Mouse (Mus musculus): ENCODE data around the gene Arid5a.

DNA sequence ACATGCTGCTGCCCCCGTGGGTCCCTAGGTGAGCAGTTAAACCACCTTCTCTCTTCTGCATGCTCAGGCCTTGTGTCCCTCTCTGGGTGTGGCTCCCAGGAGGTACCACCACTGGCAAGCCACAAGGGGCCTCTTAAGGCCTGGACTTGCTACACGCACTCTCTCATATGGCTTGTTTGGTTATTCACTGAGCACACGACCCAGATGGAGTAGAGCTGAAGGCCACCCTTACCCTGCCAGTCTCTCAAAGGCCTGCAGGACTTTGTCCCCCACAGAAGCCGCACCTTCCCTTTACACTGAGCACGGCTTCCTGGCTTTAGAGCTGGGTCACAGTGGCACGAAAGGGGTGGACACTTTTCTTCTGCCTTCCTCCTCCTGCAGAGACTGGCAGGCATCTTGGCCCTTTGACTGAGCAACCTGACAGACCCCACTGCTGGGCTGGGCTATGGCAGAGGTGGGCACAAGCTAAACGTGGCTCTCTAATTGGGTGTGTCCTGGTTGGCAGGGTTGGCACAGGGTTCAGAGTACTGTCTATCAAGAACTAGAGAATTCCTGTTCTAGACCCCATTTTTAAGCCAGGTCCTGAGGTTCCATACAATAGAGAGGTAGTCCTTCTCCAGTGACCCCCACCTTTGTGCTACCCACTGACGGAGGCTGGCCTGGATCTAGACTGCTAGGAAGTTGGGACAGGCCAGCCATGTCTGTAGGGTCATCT, 35.9 kb upstream of the Arid5a start:
- TF ChIP-seq E2F4 (IDR thresholded peaks at IDR 0.05; ENCODE audit: insufficient read depth) (no peak), MAX (IDR thresholded peaks at IDR 0.05; ENCODE audit: low read depth) (no peak), USF1 (IDR thresholded peaks at IDR 0.05; ENCODE audit: low read depth) (no peak), CEBPB (IDR thresholded peaks at IDR 0.05; ENCODE audit: insufficient read depth, poor library complexity, severe bottlenecking) (no peak)

Measured in myocyte (in vitro differentiated cells).